Mouse (Mus musculus) neural tube, embryonic 14.5 days (tissue): ENCODE results near the gene Pfkfb3. TPM values are rescaled to one million over a fixed set of nuclear protein-coding genes. Genes with fewer than 3 reads are reported as not detected.

Experiments
- ATAC-seq: fragments of 200-750 bp; cut with Nextera tagmentation; 2 replicates; pipeline ENCODE4 v1.8.0; 2017; ENCODE audit warnings: low read depth, mild to moderate bottlenecking, moderate TSS enrichment, moderate library complexity
- H3K27ac ChIP-seq: fragments of 300-500 bp; sonication (generic); 2 replicates; pipeline ENCODE4 v1.5.1; 2014; ENCODE audit warnings: low read depth, mild to moderate bottlenecking, control low read depth, low read length, moderate library complexity, mixed read lengths
- H3K27me3 ChIP-seq: fragments of 300-500 bp; sonication (generic); 2 replicates; pipeline ENCODE4 v1.6.1; 2014; ENCODE audit warnings: low read length; ENCODE audit not compliant: control insufficient read depth, insufficient read depth
- H3K36me3 ChIP-seq: fragments of 300-500 bp; sonication (generic); 2 replicates; pipeline ENCODE4 v1.6.1; 2014; ENCODE audit warnings: low read length, mixed read lengths; ENCODE audit not compliant: control insufficient read depth, insufficient read depth
- H3K4me1 ChIP-seq: fragments of 300-500 bp; sonication (generic); 2 replicates; pipeline ENCODE4 v1.6.1; 2014; ENCODE audit warnings: low read length; ENCODE audit not compliant: control insufficient read depth, insufficient read depth
- H3K4me2 ChIP-seq: fragments of 300-500 bp; sonication (generic); 2 replicates; pipeline ENCODE4 v1.6.1; 2014; ENCODE audit warnings: mild to moderate bottlenecking, low read depth, low read length, control low read depth
- H3K4me3 ChIP-seq: fragments of 300-500 bp; sonication (generic); 2 replicates; pipeline ENCODE4 v1.5.1; 2014; ENCODE audit warnings: low read depth, low read length, control low read depth, mixed read lengths
- H3K9ac ChIP-seq: fragments of 300-500 bp; sonication (generic); replicated peaks from 2 replicates; pipeline ENCODE4 v1.6.1; 2014; ENCODE audit warnings: low read depth, mild to moderate bottlenecking, control low read depth, low read length, mixed read lengths
- H3K9me3 ChIP-seq: fragments of 300-500 bp; sonication (generic); 2 replicates; pipeline ENCODE4 v1.6.1; 2016; ENCODE audit warnings: low read length; ENCODE audit not compliant: control insufficient read depth
- WGBS: fragments of 180-500 bp; shearing (Covaris S2); extraction: QIAGEN DNeasy Blood & Tissue Kit; methylation state at CpG from one replicate; pipeline ENCODE4 v1.1.7; 2014; 5-methylcytosine and 5-hydroxymethylcytosine counted together
- polyA plus RNA-seq: library from polyadenylated mRNA; unstranded; fragments of >200 nt; fragmentation: Nextera tagmentation; extraction: Ambion mirVana; gene quantifications from 2 replicates; pipeline ENCODE4 v1.2.1, GENCODE M21; 2014

Gene Pfkfb3
- polyA plus RNA-seq, 1 experiment from 2014 or later = 38.0 TPM

- H3K4me3 ChIP-seq = no peak overlapping the region
- H3K27ac ChIP-seq = no peak overlapping the region
- H3K9me3 ChIP-seq = no peaks in the 10 kb centered on the region
- no peaks in the 10 kb centered on the region for H3K4me1 ChIP-seq
- no peaks in the 10 kb centered on the region for H3K27me3 ChIP-seq
- no peak overlapping the region for H3K4me2 ChIP-seq
- no peaks in the 10 kb centered on the region for H3K36me3 ChIP-seq
- WGBS = 90% methylated on average over 5 of the region's 5 CpGs
- no peak overlapping the region for H3K9ac ChIP-seq
- ATAC-seq = no peak
Observed at GRCm38 (mm10) chr2:11424252-11424651, 129.6 kb downstream of the Pfkfb3 start.

GRCm38 (mm10) chr2:11423421-11423820 is 130.5 kb downstream of the Pfkfb3 start:
- no peak overlapping the region for H3K27ac ChIP-seq
- no peaks in the 10 kb centered on the region for H3K27me3 ChIP-seq
- no peak overlapping the region for H3K4me2 ChIP-seq
- no peak overlapping the region for H3K9ac ChIP-seq
- H3K36me3 ChIP-seq = no peaks in the 10 kb centered on the region
- no peaks in the 10 kb centered on the region for H3K4me1 ChIP-seq
- no peaks in the 10 kb centered on the region for H3K9me3 ChIP-seq
- H3K4me3 ChIP-seq = no peak overlapping the region
- ATAC-seq = no peak
- WGBS = 80% methylated on average over 2 of the region's 2 CpGs

GRCm38 (mm10) chr2:11422384-11422783 is 131.5 kb downstream of the Pfkfb3 start:
- no peak overlapping the region for H3K4me3 ChIP-seq
- H3K9ac ChIP-seq = no peak overlapping the region
- no peaks in the 10 kb centered on the region for H3K36me3 ChIP-seq
- H3K27ac ChIP-seq = no peak overlapping the region
- no peak for ATAC-seq
- no peak overlapping the region for H3K4me2 ChIP-seq
- WGBS = 88% methylated on average over 3 of the region's 3 CpGs
- no peaks in the 10 kb centered on the region for H3K4me1 ChIP-seq
- H3K27me3 ChIP-seq = no peaks in the 10 kb centered on the region
- no peaks in the 10 kb centered on the region for H3K9me3 ChIP-seq

Other genes starting within 250 kb of the Pfkfb3 start
- gene Rbm17, start 50.1 kb upstream of the Pfkfb3 start, polyA plus RNA-seq = 125 and 142 TPM in 2 replicates
- gene Gm17490, start 72.2 kb upstream of the Pfkfb3 start, polyA plus RNA-seq = not detected in 2 replicates
- not detected in 2 replicates for gene Il2ra, start 88.7 kb upstream of the Pfkfb3 start, polyA plus RNA-seq
- 0.79 and 1.1 TPM in 2 replicates for gene Il15ra, start 151.2 kb upstream of the Pfkfb3 start, polyA plus RNA-seq
- gene Fbh1, start 223.5 kb upstream of the Pfkfb3 start, polyA plus RNA-seq = 125 and 146 TPM in 2 replicates
- gene Ankrd16, start 223.8 kb upstream of the Pfkfb3 start, polyA plus RNA-seq = 39.3 and 39.4 TPM in 2 replicates